Mouse (Mus musculus): ENCODE results near the gene Rad51ap2. TPM values are rescaled to one million over a fixed set of nuclear protein-coding genes. Genes with fewer than 3 reads are reported as not detected.

Rad51ap2 gene
- polyA plus RNA-seq (2016; fragmentation: Nextera tagmentation; extraction: Ambion mirVana): 0.36 and 0.42 TPM in 2 replicates

DNA sequence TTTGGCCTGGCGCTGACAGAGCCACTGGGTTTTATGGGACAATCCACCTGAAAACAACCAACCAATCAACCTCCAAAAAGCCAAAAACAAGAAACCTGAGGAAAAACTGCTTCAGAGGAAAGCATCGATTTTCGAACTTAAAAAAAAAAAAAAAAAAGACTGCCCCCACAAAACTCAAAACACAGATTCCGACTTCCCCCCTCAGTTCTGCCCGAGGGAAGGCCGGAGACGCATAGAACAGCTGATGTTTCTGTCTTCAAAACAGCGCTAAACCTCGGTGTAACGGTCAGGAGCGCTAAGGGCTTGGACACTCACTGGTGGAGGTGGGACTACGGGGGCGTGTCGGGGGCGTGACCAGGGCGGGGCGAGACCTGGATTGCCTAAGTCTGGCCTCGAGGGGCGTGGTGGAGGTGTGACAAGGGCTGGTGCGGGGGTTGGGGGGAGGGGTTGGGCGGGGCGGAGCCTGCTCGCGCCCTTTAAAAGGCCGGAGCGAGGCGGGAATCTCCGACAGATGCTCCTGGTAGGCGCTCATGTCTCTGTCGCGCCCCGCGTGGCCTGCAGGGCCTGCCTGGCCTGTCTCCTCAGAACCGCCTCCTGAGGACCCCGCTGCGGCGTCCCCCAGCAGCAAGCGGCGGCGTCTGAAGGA lies at the start of gene Rad51ap2:
Gene Rad51ap2 (plus strand): TSS at position 531 of the 646 bp plus-strand sequence.
- ATAC-seq (ENCODE audit: low FRiP score, low read depth): peak; percentile 99
- 1% methylated on average over 40 of the region's 40 CpGs for WGBS
- Histone ChIP-seq H3K9me3 (no peaks in the 10 kb centered on the region), H3K4me3 (peak within 1 kb of the TSS; percentile 49), H3K27ac (no peak within 1 kb of the TSS), H3K9ac (peak within 1 kb of the TSS; percentile 66), H3K4me1 (no peaks in the 10 kb centered on the region), H3K4me2 (replicated peaks) (peak within 1 kb of the TSS; percentile 92), H3K36me3 (no peaks in the 10 kb centered on the region), H3K27me3 (replicated peaks) (no peaks in the 10 kb centered on the region)

DNA sequence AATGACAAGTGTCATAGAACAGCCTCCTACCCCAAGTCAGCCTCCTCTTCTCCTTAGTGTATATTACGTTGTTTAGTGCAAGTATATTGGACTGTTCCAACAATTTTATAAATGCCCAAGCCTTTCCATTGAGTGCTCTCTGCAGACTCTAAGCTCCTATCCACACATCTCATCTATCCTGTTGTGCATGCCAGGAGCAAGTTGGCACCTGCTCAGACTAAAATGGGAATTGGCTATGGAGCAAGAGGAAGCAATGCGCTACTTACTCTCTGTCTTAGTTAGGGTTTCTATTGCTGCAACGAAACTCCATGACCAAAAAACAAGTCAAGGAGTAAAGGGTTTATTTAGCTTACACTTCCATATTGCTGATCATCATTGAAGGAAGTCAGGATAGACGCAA lies 48.2 kb upstream of the Rad51ap2 start:
- Histone ChIP-seq H3K9ac (no peak overlapping the region), H3K27ac (no peak overlapping the region), H3K4me3 (no peak overlapping the region), H3K9me3 (no peaks in the 10 kb centered on the region), H3K27me3 (replicated peaks) (no peaks in the 10 kb centered on the region), H3K36me3 (no peaks in the 10 kb centered on the region), H3K4me1 (no peaks in the 10 kb centered on the region), H3K4me2 (replicated peaks) (no peak overlapping the region)
- WGBS: 91% methylated on average over 4 of the region's 4 CpGs
- ATAC-seq (ENCODE audit: low FRiP score, low read depth): no peak

DNA sequence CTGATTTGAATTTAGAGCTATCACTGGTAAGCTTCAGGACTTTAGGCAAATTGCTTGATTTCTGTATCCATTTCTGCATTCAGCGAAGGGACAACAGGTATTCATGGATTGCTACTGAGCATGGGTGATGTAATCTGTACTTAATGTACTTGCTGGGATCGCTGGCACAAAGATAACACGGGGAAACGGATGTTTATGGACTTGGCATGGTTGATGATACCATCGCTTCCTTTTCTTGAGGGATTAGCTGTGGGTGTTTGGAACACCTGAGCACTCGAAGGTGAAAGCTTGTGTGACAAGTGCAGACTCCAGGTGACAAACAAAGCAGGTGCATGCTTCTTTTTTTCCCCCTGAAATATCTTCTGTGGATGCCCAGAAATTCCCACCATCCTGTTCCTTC lies 37.8 kb upstream of the Rad51ap2 start:
- ATAC-seq (ENCODE audit: low FRiP score, low read depth): no peak
- no peaks in the 10 kb centered on the region for H3K9me3 ChIP-seq
- no peak overlapping the region for H3K4me3 ChIP-seq
- no peaks in the 10 kb centered on the region for H3K4me1 ChIP-seq
- H3K27me3 ChIP-seq (replicated peaks): no peaks in the 10 kb centered on the region
- no peak overlapping the region for H3K27ac ChIP-seq
- H3K36me3 ChIP-seq: no peaks in the 10 kb centered on the region
- H3K4me2 ChIP-seq (replicated peaks): no peak overlapping the region
- no peak overlapping the region for H3K9ac ChIP-seq
- WGBS: 90% methylated on average over 6 of the region's 6 CpGs

DNA sequence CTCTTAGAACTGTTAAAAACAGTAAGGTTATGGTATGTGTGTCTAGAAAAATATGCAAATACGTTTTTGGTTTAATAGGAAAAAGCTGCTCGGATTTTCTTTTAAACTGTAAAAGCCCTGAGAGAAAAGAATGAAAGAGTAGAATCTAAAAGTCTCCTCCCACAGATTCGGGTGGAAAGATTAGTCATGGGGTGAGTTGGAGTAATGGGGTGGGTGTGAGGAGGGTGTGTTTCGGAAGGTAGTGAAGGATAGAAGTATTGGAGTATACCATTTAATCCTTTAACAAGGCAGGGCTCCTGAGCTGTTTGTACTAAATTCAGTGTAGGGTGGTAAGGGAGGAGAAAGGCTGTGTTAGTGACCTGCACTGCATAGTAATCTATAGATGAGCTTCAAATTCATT lies 28.5 kb upstream of the Rad51ap2 start:
- H3K9ac ChIP-seq: no peak overlapping the region
- no peaks in the 10 kb centered on the region for H3K9me3 ChIP-seq
- no peak overlapping the region for H3K4me2 ChIP-seq (replicated peaks)
- H3K27ac ChIP-seq: no peak overlapping the region
- no peak overlapping the region for H3K4me3 ChIP-seq
- no peaks in the 10 kb centered on the region for H3K27me3 ChIP-seq (replicated peaks)
- no peaks in the 10 kb centered on the region for H3K4me1 ChIP-seq
- no peaks in the 10 kb centered on the region for H3K36me3 ChIP-seq
- no peak for ATAC-seq (ENCODE audit: low FRiP score, low read depth)
- 79% methylated on average over 4 of the region's 4 CpGs for WGBS

DNA sequence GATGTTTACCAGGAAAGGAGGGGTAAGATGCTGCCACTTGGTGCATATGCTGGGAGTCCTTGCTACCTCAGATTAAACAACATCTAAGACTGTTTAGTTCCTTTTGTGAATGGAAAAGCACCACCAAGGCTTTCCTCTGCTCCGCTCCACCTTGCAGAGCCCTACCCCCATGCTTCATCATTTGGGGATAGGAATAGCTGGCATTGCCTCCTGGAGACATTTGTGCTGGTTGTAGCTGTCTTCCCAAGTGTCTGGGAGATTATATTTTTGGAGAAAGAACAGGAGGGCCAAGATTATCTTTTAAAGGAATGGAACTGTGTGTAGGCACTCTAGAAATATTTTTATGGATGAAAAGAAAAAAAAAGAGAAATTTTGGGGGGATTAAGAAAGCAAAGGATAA lies 22.8 kb upstream of the Rad51ap2 start:
- Histone ChIP-seq H3K4me1 (peaks cover 18% of the 10 kb centered on the region; the same call in 1 of the 2 replicates), H3K27ac (no peak overlapping the region), H3K9ac (no peak overlapping the region), H3K27me3 (replicated peaks) (peaks cover 5% of the 10 kb centered on the region; the same call in 1 of the 2 replicates), H3K36me3 (no peaks in the 10 kb centered on the region), H3K4me3 (no peak overlapping the region), H3K9me3 (no peaks in the 10 kb centered on the region), H3K4me2 (replicated peaks) (no peak overlapping the region)
- ATAC-seq (ENCODE audit: low FRiP score, low read depth): no peak
- 95% methylated on average over 1 of the region's 1 CpGs for WGBS

DNA sequence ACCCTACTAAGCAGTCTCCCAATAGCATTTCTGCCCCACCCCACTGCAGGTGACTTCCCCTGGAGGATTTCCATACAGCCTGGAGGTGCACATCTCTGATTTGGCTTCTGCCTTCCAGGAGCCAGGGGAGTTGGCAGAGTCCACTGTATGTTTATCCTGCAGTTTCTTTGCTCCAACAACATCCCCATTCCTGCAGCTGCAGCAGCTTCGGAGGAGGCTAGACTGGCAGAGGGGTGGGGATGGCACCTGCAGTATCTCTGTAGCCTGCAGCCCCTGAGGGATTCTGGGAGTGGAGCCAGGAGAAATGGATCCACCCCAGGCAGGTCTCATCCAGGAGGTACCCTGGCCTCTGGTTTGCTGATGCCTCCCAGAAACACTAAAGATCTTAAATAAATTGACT lies 22.2 kb upstream of the Rad51ap2 start:
- Histone ChIP-seq H3K4me3 (no peak overlapping the region), H3K36me3 (no peaks in the 10 kb centered on the region), H3K9me3 (no peaks in the 10 kb centered on the region), H3K4me1 (peaks cover 18% of the 10 kb centered on the region; the same call in 1 of the 2 replicates), H3K9ac (no peak overlapping the region), H3K4me2 (replicated peaks) (no peak overlapping the region), H3K27ac (no peak overlapping the region), H3K27me3 (replicated peaks) (peaks cover 5% of the 10 kb centered on the region; the same call in 1 of the 2 replicates)
- WGBS: 46% methylated on average over 1 of the region's 1 CpGs
- ATAC-seq (ENCODE audit: low FRiP score, low read depth): no peak

DNA sequence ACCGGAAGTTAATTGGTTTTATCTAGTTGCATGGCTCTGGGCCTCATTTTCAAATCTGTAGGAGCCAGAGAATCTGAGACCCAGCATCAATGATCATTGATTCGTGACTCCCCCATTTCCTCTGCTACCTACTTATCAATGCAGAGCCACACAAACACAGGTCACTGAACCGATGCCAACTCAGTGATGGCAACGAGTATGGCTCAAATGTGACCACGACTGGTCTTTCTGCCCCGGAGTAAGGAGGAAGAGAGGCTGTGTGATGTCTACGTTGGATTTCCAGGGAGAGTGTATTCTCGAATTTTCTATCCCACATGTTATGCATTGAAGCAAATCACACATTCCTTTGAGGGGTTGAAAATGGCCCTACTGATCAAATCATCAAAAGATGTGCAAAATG lies 21.4 kb upstream of the Rad51ap2 start:
- H3K4me2 ChIP-seq (replicated peaks): no peak overlapping the region
- 84% methylated on average over 8 of the region's 8 CpGs for WGBS
- H3K27me3 ChIP-seq (replicated peaks): peaks cover 5% of the 10 kb centered on the region; the same call in 1 of the 2 replicates
- H3K36me3 ChIP-seq: no peaks in the 10 kb centered on the region
- H3K9ac ChIP-seq: no peak overlapping the region
- H3K9me3 ChIP-seq: no peaks in the 10 kb centered on the region
- no peak for ATAC-seq (ENCODE audit: low FRiP score, low read depth)
- no peak overlapping the region for H3K4me3 ChIP-seq
- H3K4me1 ChIP-seq: peaks cover 18% of the 10 kb centered on the region; the same call in 1 of the 2 replicates
- H3K27ac ChIP-seq: no peak overlapping the region

DNA sequence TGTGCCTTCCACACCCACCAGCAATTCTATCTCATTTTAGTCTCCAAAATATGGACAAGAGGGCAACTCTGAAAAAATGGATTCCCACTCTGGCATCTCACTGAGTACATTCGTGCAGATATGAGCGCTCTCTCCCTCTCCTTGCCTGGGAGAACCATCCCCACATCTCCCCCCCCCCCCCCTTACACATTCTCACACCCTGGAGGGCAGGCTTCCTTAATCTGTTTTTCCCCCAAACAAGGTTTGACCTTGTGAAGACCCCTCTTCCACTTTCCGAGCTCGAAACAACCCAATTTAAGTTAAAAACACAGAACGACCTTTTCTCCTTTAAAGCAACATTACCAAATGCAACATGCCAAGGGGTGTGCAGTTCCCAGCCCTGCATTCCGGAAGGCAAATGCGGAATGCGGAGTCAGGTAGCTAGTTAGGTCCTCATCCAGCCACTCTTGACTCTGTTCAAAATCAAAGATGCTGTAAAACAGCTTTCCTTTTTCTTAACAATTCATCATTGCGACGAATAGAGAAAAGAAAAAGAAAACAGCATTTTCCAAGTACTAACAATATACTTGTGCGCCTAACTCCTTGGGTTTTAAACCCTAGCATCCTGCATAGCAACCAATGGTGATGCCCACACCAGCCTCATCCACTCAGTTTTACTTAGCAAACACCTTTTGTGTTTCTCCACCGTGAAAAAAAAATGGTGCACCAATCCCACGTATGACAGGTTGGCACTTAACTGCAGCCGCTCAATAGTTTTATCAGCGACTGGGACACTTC lies 20.4 kb upstream of the Rad51ap2 start:
- Histone ChIP-seq H3K9me3 (no peaks in the 10 kb centered on the region), H3K27me3 (replicated peaks) (peaks cover 5% of the 10 kb centered on the region; the same call in 1 of the 2 replicates), H3K36me3 (no peaks in the 10 kb centered on the region), H3K4me1 (peaks cover 18% of the 10 kb centered on the region; the same call in 1 of the 2 replicates), H3K9ac (no peak overlapping the region), H3K4me3 (peak overlapping the region; percentile 37), H3K4me2 (replicated peaks) (peak overlapping the region; percentile 77), H3K27ac (no peak overlapping the region)
- ATAC-seq (ENCODE audit: low FRiP score, low read depth): no peak
- 9% methylated on average over 15 of the region's 15 CpGs for WGBS

DNA sequence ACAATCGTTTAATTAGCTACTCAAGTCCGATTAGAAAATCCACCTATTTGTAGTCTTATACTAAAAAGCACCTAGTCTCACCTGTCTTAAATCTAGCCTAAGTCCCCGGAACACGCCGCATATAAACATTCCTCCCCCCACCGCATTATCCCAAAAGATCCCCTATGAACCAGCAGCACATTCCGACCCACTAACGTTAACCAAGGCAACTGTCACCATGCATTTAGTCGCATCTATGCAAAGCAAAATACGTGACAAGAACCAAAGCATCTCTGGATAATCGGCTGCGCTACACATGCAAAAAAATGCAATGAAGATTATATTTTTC lies 19.9 kb upstream of the Rad51ap2 start:
- Histone ChIP-seq H3K27ac (no peak overlapping the region), H3K4me3 (peak overlapping the region; percentile 37), H3K4me1 (peaks cover 18% of the 10 kb centered on the region; the same call in 1 of the 2 replicates), H3K4me2 (replicated peaks) (peak overlapping the region; percentile 77), H3K9ac (peak overlapping the region; percentile 26), H3K9me3 (no peaks in the 10 kb centered on the region), H3K27me3 (replicated peaks) (peaks cover 5% of the 10 kb centered on the region; the same call in 1 of the 2 replicates), H3K36me3 (no peaks in the 10 kb centered on the region)
- peak; percentile 23 for ATAC-seq (ENCODE audit: low FRiP score, low read depth)
- 4% methylated on average over 12 of the region's 12 CpGs for WGBS

DNA sequence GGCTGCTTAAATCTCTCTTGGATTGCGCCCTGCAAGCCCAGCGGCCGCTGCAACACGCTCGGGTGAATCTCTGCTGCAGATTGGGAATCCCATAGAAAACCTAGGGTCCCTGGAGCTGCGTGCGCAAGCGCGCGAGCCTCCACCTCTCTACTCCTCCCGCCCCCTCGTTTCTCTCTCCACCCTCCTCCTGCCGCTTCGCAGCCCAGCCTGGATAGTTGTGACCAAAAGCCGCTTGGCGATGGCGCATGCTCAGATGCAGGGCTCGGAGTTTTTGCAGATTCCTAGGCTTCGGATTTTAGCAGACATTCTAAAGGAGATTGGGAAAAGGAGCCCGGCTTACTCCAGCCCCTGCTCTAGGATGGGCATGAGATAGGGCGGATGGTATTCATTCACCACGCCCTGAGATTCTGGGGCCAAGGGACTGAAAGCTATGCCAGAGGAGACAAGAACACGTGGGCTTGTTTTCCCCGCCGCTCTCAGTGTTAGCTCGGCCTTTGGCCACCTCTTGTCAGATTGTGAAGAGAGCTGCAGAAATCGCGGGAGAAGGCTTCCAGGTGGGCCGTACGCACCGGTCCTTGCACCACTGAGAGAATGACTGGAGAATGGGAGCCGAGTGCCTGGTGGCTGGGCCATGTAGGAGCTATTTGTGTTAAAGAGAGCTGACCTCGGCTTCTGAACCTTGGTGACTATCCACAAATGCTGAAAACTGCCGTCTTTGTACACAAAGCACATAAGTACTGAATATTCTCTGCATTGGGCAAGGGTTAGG lies 19.2 kb upstream of the Rad51ap2 start, which contains the start of gene Vsnl1:
Gene Vsnl1 (minus strand): TSS at position 117 of the 769 bp plus-strand sequence.
- Histone ChIP-seq H3K4me3 (peak within 1 kb of the TSS; percentile 37), H3K27ac (no peak within 1 kb of the TSS), H3K9ac (peak within 1 kb of the TSS; percentile 26), H3K36me3 (no peaks in the 10 kb centered on the region), H3K27me3 (replicated peaks) (peaks cover 5% of the 10 kb centered on the region; the same call in 1 of the 2 replicates), H3K4me1 (peaks cover 18% of the 10 kb centered on the region; the same call in 1 of the 2 replicates), H3K4me2 (replicated peaks) (peak within 1 kb of the TSS; percentile 77), H3K9me3 (no peaks in the 10 kb centered on the region)
- WGBS: 5% methylated on average over 34 of the region's 34 CpGs
- peak; percentile 96 for ATAC-seq (ENCODE audit: low FRiP score, low read depth)

DNA sequence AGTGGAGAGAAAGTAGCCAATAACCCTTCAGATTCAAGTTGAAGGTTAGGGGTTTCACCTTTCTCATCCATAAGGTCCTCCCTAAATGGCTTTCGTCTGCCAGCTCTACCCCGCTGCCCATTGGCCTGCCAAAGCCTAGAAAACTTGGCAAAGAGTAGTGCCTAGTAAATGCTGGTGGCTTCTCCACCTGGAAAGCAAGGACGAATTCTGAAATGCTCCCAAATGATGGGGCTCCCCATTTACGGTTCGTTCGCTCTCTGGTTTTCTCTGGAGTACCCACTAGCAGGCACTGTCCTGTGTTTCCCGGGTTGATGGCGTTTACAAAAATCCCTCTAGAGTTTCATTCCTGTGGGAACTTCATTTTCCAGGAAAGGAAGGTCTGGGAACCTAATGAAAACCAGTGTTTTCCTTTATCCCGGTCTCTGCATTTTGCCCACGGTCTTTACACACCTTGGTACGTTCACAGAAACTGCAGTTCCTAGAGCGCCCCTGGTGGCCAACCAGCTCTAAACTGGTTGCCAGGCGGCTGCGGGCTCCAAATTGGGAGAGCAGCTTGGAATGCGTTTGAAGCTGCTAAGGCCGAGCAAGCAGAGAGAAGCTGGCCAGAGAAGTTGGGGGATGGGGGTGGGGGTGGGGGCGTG lies 18.5 kb upstream of the Rad51ap2 start:
- Histone ChIP-seq H3K36me3 (no peaks in the 10 kb centered on the region), H3K27me3 (replicated peaks) (peaks cover 5% of the 10 kb centered on the region; the same call in 1 of the 2 replicates), H3K27ac (no peak overlapping the region), H3K9me3 (no peaks in the 10 kb centered on the region), H3K9ac (0 out of 2 replicates have a peak overlapping the region, but pooled peaks have one; percentile 26), H3K4me2 (replicated peaks) (peak overlapping the region; percentile 77), H3K4me3 (peak overlapping the region; percentile 21; the same call in 1 of the 2 replicates), H3K4me1 (peaks cover 18% of the 10 kb centered on the region; the same call in 1 of the 2 replicates)
- 20% methylated on average over 17 of the region's 17 CpGs for WGBS
- ATAC-seq (ENCODE audit: low FRiP score, low read depth): peak; percentile 58

Data from neural tube, embryonic 12.5 days (tissue).